Mouse (Mus musculus) forebrain, embryonic 13.5 days (tissue): ENCODE results near the gene Rhot2. TPM values are rescaled to one million over a fixed set of nuclear protein-coding genes. Genes with fewer than 3 reads are reported as not detected.
"Not testable (repeated sequence)": the region's sequence is repeated elsewhere in the genome, so short reads cannot be mapped to it uniquely, and the experiment has no call there.

Source experiments
- ATAC-seq: fragments of 200-750 bp; cut with Nextera tagmentation; 2 replicates; pipeline ENCODE4 v1.8.0; 2017
- H3K27ac ChIP-seq: fragments of 300-500 bp; sonication (generic); 2 replicates; pipeline ENCODE4 v1.5.1; 2015; ENCODE audit warnings: inconsistent platforms, mild to moderate bottlenecking, moderate library complexity
- H3K27me3 ChIP-seq: fragments of 300-500 bp; sonication (generic); 2 replicates; pipeline ENCODE4 v1.6.1; 2015; ENCODE audit warnings: mild to moderate bottlenecking, inconsistent platforms
- H3K36me3 ChIP-seq: fragments of 300-500 bp; sonication (generic); 2 replicates; pipeline ENCODE4 v1.6.1; 2015; ENCODE audit warnings: mild to moderate bottlenecking, inconsistent platforms; ENCODE audit not compliant: poor library complexity, severe bottlenecking
- H3K4me1 ChIP-seq: fragments of 300-500 bp; sonication (generic); 2 replicates; pipeline ENCODE4 v1.6.1; 2015; ENCODE audit warnings: inconsistent platforms
- H3K4me2 ChIP-seq: fragments of 300-500 bp; sonication (generic); 2 replicates; pipeline ENCODE4 v1.6.1; 2015; ENCODE audit warnings: inconsistent platforms, mild to moderate bottlenecking, moderate library complexity
- H3K4me3 ChIP-seq: fragments of 300-500 bp; sonication (generic); 2 replicates; pipeline ENCODE4 v1.5.1; 2015; ENCODE audit warnings: mild to moderate bottlenecking, inconsistent platforms
- H3K9ac ChIP-seq: fragments of 300-500 bp; sonication (generic); 2 replicates; pipeline ENCODE4 v1.6.1; 2015; ENCODE audit warnings: mild to moderate bottlenecking, inconsistent platforms
- H3K9me3 ChIP-seq: fragments of 300-500 bp; sonication (generic); replicated peaks from 2 replicates; pipeline ENCODE4 v1.6.1; 2016; ENCODE audit warnings: inconsistent platforms
- WGBS: fragments of 180-500 bp; shearing (Covaris S2); methylation state at CpG from one replicate; pipeline ENCODE4 v1.1.7; 2015; 5-methylcytosine and 5-hydroxymethylcytosine counted together
- polyA plus RNA-seq: library from polyadenylated mRNA; unstranded; fragments of >200 nt; fragmentation: Nextera tagmentation; extraction: Ambion mirVana; gene quantifications from 2 replicates; pipeline ENCODE4 v1.2.1, GENCODE M21; 2015

Gene Rhot2
- polyA plus RNA-seq, 1 experiment from 2014 or later, result 16.2 TPM

DNA sequence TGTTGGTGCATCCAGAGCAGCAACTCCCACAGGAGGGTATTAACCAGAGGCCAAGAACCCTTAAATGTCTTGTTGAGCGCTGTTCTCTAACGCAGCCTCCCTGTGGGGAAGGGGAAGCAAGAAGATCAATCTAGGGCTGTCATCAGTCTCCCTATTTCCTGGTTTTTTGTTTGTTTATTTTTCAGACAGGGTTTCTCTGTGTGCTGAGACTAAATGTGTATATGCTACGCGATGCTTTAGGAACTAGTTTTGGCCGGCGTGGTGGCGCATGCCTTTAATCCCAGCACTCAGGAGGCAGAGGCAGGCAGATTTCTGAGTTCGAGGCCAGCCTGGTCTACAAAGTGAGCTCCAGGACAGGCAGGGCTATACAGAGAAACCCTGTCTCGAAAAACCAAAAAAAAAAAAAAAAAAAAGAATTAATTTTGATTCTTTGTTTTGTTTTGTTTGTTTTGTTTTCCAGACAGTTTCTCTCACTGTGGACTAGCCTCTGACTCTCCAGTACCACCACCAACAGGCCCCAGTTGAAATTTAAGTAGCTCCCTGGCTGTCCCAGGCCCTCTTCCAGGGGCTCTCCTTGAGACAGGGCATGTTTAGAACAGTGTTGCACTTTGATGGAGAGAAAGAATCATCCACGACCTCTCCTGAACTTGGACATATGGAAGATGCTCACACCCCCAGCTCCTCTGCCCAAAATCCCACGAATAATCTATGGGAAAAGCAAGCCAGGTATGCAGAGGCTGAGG, 28.9 kb upstream of the Rhot2 start:
- peaks cover 28% of the 10 kb centered on the region for H3K4me1 ChIP-seq
- H3K36me3 ChIP-seq, result peaks cover 11% of the 10 kb centered on the region
- WGBS, result 80% methylated on average over 11 of the region's 11 CpGs
- H3K4me3 ChIP-seq, result peak overlapping the region; percentile 68; the same call in 1 of the 2 replicates
- no peaks in the 10 kb centered on the region for H3K9me3 ChIP-seq
- no peak for ATAC-seq
- no peaks in the 10 kb centered on the region for H3K27me3 ChIP-seq
- H3K4me2 ChIP-seq, result peak overlapping the region; percentile 89
- peak overlapping the region; percentile 67; the same call in 1 of the 2 replicates for H3K9ac ChIP-seq
- H3K27ac ChIP-seq, result peak overlapping the region; percentile 82

DNA sequence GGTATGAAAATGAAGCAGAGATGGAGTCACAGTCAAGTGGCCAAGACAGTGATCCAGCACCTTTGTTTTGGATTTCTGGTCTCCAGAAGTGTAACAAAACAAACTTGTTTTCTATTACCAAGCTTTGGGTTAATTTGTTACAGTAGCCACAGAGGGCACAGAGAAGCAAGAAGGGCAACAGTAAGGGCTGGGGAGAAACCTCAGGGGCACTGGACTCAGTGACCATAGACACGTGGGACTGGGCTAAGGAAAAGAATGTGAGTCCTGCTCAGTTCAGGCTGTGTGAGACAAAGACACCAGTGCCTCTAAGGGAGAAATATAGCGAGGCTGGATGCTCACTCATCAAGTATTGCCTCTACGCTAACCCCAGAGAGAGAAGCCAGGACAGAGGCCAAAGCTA, 28.0 kb upstream of the Rhot2 start:
- Histone ChIP-seq H3K27me3 (no peaks in the 10 kb centered on the region), H3K36me3 (peaks cover 2% of the 10 kb centered on the region), H3K4me1 (peaks cover 35% of the 10 kb centered on the region), H3K9ac (no peak overlapping the region), H3K27ac (no peak overlapping the region), H3K4me2 (no peak overlapping the region), H3K9me3 (no peaks in the 10 kb centered on the region), H3K4me3 (no peak overlapping the region)
- no peak for ATAC-seq
- 84% methylated on average over 3 of the region's 3 CpGs for whole genome bisulfite sequencing

DNA sequence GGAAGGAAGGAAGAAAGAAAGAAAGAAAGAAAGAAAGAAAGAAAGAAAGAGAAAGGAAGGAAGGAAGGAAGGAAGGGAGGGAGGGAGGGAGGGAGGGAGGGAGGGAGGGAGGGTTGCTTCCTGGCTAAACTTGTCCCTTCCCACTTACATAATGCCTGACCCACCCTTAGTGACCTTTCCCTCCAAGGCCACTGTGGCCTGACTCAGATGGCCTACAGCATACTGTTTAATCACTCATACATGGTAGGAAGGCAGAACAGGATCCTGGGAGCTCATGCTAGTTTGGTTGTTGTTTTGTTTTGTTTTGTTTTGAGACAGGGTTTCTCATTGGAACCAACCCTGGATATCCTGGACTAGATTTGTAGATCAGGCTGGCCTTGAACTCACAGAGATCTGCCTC, 26.9 kb upstream of the Rhot2 start:
- not testable (repeated sequence) for H3K27ac ChIP-seq, H3K9me3 ChIP-seq, H3K4me2 ChIP-seq, H3K9ac ChIP-seq, ATAC-seq, H3K36me3 ChIP-seq, H3K4me3 ChIP-seq, H3K27me3 ChIP-seq
- peaks cover 32% of the 10 kb centered on the region for H3K4me1 ChIP-seq

DNA sequence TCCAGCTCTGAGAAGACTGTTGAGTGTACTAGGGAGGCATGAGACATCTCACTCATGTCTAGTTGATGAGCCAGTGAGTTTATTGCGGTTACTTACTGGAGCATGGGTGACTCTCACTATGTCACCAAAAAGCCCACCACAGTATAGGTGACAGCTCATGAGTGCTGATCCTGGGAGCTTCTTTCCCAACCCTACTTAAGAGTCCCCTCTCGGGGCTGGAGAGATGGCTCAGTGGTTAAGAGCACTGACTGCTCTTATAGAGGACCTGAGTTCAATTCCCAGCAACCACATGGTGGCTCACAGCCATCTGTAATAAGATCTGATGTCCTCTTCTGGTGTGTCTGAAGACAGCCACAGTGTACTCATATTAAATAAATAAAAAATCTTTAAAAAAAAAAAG, 25.3 kb upstream of the Rhot2 start:
- 90% methylated on average over 2 of the region's 2 CpGs for WGBS
- Histone ChIP-seq H3K9me3 (no peaks in the 10 kb centered on the region), H3K27ac (no peak overlapping the region), H3K4me2 (no peak overlapping the region), H3K27me3 (no peaks in the 10 kb centered on the region), H3K36me3 (no peaks in the 10 kb centered on the region), H3K9ac (no peak overlapping the region), H3K4me1 (peaks cover 24% of the 10 kb centered on the region), H3K4me3 (no peak overlapping the region)
- ATAC-seq, result no peak

DNA sequence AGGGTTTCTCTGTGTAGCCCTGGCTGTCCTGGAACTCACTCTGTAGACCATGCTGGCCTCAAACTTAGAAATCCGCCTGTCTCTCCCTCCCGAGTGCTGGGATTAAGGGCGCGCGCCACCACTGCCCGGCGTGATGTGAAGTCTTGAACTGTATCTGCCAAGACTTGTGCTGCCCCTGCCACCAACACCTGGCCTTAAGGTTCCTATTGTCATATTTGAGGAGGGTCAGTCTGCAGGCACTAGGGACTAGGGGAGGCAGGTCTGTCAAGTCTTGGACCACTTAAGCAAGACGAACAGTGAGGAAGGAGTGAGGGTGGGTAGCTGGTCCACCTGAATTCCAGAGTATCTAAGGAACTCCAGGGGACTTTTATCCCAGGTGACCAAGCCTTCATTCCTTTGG, 24.8 kb upstream of the Rhot2 start:
- Histone ChIP-seq H3K27ac (no peak overlapping the region), H3K9me3 (no peaks in the 10 kb centered on the region), H3K4me3 (no peak overlapping the region), H3K36me3 (no peaks in the 10 kb centered on the region), H3K4me1 (peaks cover 24% of the 10 kb centered on the region), H3K9ac (no peak overlapping the region), H3K4me2 (no peak overlapping the region), H3K27me3 (no peaks in the 10 kb centered on the region)
- no peak for ATAC-seq
- 85% methylated on average over 8 of the region's 8 CpGs for WGBS

DNA sequence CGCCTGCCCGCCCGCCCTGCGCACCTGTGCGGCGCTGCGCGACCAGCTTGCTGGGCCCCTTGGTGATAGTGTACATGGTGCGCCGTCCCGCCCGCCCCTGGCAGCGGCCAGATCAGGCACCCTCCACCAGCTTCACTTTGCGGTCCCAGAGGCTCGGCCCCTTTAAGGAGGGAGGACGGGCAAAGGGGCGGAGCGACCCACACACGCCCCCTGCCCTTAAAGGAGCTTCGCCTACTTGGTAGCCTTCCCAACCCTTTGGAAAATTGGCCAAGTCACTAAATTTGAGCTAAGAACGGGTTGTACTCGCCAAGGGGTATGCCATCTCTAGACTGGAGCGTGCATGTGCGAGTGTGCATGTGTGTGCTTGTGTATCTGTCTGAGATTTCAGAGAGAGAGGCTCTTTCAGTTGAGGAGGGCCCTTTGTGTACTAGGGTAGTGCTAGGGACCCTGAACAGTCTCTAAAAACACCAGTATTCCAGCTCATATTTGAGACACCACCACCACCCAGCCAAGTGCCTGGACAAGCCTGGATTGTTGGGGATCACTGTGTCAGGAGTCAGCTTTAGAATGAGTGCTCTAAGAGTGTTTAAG, 24.0 kb upstream of the Rhot2 start, which contains the start of gene Mcrip2:
Mcrip2 (minus strand) TSS at position 164 of the 591 bp plus-strand sequence.
- Histone ChIP-seq H3K36me3 (no peaks in the 10 kb centered on the region), H3K27me3 (no peaks in the 10 kb centered on the region), H3K4me1 (peaks cover 17% of the 10 kb centered on the region), H3K4me2 (peak within 1 kb of the TSS; percentile 99), H3K27ac (peak within 1 kb of the TSS; percentile 72), H3K9me3 (no peaks in the 10 kb centered on the region), H3K9ac (peak within 1 kb of the TSS; percentile 76), H3K4me3 (peak within 1 kb of the TSS; percentile 74)
- under 1% methylated on average over 24 of the region's 24 CpGs for WGBS
- ATAC-seq, result peak; percentile 90

DNA sequence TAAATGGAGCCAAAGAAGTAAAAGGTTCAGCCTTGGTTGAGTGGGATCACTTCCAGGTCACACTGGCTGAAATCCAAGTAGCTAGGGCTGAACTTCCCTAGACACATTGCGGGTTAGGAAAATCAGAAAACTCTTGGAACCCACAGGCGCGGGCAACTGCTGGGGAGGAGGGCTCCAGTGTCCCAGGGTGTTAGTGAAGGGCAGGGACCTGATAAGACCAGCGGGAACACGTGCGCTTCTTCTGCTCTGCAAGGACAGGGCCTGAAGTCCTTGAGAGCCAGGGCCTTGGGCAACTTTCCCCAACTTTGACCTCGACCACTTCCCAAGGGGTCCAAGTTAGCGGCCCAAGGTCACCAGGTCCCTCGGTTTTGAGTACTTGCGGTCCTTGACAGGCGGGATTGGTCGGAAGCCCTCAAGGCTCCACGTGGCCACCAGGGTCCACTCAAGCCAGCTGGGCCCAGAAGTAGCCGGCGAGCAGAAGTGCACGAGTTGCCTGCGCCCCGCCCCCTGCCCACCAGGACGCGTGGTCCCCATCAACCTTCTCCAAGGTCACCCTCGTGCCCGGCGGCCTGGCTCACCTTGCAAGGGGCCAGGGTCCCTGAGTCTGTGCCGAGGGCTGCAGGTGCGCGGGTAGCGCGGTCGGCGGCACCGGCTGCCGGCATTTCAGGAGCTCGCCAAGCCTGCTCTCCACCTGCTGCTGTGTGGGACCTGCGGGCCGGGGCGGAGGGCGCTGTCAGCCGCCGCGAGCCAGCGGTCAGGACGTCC, 23.4 kb upstream of the Rhot2 start:
- Histone ChIP-seq H3K4me3 (peak overlapping the region; percentile 74), H3K9me3 (no peaks in the 10 kb centered on the region), H3K27ac (peak overlapping the region; percentile 72; the same call in 1 of the 2 replicates), H3K9ac (peak overlapping the region; percentile 76), H3K36me3 (no peaks in the 10 kb centered on the region), H3K4me2 (peak overlapping the region; percentile 99), H3K27me3 (no peaks in the 10 kb centered on the region), H3K4me1 (peaks cover 16% of the 10 kb centered on the region)
- 2% methylated on average over 38 of the region's 42 CpGs for WGBS
- peak; percentile 41 for ATAC-seq

DNA sequence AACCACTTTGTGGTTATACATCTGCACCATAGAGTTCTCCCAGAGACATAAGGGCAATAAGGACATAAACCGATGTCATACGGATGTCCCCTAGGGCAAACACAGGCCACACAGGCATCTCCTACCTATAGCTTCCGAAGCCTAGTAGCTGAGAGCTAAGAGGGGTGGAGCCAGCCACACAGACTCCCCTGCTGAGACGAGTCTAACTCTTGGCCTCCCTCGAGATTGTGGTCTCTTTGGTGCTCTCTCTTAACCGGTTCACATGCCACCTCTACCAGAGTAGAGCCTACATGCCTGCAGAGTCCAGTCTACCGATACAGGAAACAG, 22.8 kb upstream of the Rhot2 start:
- no peak for ATAC-seq

DNA sequence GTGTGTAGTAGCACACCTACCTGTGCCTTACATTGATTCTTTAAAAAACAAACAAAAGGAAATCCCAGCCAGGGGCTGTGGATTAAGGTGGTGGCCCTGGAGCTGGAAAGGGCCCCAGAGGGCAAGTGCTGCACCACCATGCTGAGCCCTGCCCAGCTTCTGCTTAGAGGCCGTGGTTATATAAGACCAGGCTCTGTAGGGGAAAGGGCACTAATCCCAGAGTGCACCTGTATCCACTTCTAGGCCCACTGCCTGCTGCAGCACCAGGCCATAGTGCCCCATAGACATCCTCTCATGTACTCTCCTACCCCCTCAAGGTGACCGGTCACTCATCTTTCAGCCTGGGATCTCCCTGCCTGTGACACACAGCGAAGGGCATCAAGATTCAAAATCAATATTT, 21.5 kb upstream of the Rhot2 start:
- no peak overlapping the region for H3K4me2 ChIP-seq
- no peaks in the 10 kb centered on the region for H3K9me3 ChIP-seq
- no peak overlapping the region for H3K27ac ChIP-seq
- H3K4me3 ChIP-seq, result no peak overlapping the region
- no peak overlapping the region for H3K9ac ChIP-seq
- ATAC-seq, result no peak
- WGBS, result 88% methylated on average over 3 of the region's 3 CpGs
- peaks cover 24% of the 10 kb centered on the region for H3K4me1 ChIP-seq
- H3K36me3 ChIP-seq, result no peaks in the 10 kb centered on the region
- H3K27me3 ChIP-seq, result no peaks in the 10 kb centered on the region

More for the DNA sequence above, 22.8 kb upstream of the Rhot2 start:
- Histone ChIP-seq H3K27me3 (no peaks in the 10 kb centered on the region), H3K4me3 (peak overlapping the region; percentile 74), H3K27ac (no peak overlapping the region), H3K9ac (peak overlapping the region; percentile 76; the same call in 1 of the 2 replicates), H3K9me3 (no peaks in the 10 kb centered on the region), H3K4me2 (peak overlapping the region; percentile 99), H3K36me3 (no peaks in the 10 kb centered on the region), H3K4me1 (peaks cover 16% of the 10 kb centered on the region)
- WGBS, result 17% methylated on average over 7 of the region's 7 CpGs

DNA sequence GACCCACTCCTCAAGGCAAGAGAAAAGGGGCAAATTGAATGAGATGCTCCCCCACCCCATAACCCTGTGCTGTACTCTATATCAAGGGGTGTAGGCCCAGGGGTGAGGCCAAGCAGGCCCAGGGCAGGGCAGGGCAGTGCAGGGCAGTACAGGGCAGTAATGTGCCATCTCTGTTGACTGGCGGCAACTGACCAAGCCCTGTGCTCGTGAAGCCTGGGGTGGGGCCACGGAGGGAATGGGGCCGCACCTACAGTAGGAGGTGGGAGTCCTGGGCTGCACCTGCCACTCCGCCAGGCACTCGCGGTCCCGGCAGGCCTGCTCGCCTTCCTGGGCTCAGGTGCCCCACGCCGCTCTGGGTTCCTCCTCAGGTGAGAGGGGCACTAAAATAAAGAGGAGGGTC, 20.6 kb upstream of the Rhot2 start:
- Histone ChIP-seq H3K9me3 (no peaks in the 10 kb centered on the region), H3K4me2 (no peak overlapping the region), H3K9ac (no peak overlapping the region), H3K27ac (no peak overlapping the region), H3K4me1 (peaks cover 32% of the 10 kb centered on the region), H3K4me3 (no peak overlapping the region), H3K27me3 (no peaks in the 10 kb centered on the region), H3K36me3 (no peaks in the 10 kb centered on the region)
- 95% methylated on average over 11 of the region's 11 CpGs for WGBS
- no peak for ATAC-seq

DNA sequence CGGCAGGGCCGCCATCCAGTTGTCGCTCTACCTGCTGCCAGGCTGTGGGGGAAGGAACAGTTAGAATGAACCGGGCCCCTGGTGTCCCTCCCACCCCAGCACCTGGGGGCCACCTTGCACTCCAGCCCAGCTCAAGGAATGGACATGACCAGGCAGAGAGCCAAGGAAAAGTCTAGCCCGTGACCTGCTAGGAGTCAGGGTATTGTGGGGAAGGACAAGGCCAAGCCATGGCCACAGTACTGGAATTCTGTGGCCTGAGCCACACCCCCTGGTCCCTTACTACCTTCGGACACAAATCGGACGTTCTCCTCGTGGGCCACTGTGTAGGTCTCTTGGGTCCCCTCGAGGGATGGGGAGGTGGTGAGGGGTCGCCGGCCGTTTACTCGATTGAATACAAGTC, 19.7 kb upstream of the Rhot2 start:
- H3K4me2 ChIP-seq, result no peak overlapping the region

DNA sequence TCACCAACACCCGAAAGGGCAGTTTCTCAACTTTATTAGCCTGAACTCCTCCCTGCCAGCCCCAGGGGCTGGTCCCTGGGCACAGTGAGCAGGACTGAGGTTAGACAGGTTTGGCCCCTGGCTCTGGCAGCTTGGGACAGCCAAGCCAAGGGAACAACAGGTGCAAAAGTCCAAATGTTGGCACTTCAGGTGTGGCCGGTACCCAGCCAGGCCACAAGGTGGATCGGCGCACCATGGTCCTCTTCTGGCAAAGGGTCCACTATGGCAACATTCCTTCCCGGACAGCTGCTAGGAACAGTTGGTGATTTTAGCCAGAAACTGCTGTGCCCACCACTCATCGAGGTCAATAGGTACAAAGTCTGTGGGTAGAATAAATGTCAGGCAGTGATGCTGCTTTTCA, 19.0 kb upstream of the Rhot2 start:
- H3K27me3 ChIP-seq, result no peaks in the 10 kb centered on the region
- WGBS, result 88% methylated on average over 6 of the region's 6 CpGs
- no peaks in the 10 kb centered on the region for H3K9me3 ChIP-seq
- no peaks in the 10 kb centered on the region for H3K36me3 ChIP-seq
- H3K9ac ChIP-seq, result no peak overlapping the region
- peaks cover 35% of the 10 kb centered on the region for H3K4me1 ChIP-seq
- H3K4me3 ChIP-seq, result no peak overlapping the region
- H3K4me2 ChIP-seq, result no peak overlapping the region
- H3K27ac ChIP-seq, result no peak overlapping the region
- no peak for ATAC-seq

More for the DNA sequence above, 19.7 kb upstream of the Rhot2 start:
- no peak overlapping the region for H3K9ac ChIP-seq
- H3K9me3 ChIP-seq, result no peaks in the 10 kb centered on the region
- H3K4me3 ChIP-seq, result no peak overlapping the region
- H3K27me3 ChIP-seq, result no peaks in the 10 kb centered on the region
- H3K4me1 ChIP-seq, result peaks cover 40% of the 10 kb centered on the region
- no peak for ATAC-seq
- WGBS, result 93% methylated on average over 14 of the region's 14 CpGs
- H3K27ac ChIP-seq, result no peak overlapping the region
- no peaks in the 10 kb centered on the region for H3K36me3 ChIP-seq
